Mouse (Mus musculus): ENCODE results near the gene Sipa1l2. TPM values are rescaled to one million over a fixed set of nuclear protein-coding genes. Genes with fewer than 3 reads are reported as not detected.
"Not testable (repeated sequence)": the region's sequence is repeated elsewhere in the genome, so short reads cannot be mapped to it uniquely, and the experiment has no call there.

Sipa1l2 gene
- polyA plus RNA-seq, 1 experiment from 2014 or later = 24.9 TPM

- H3K27ac ChIP-seq = peak overlapping the region; percentile 76
- 65% methylated on average over 3 of the region's 3 CpGs for WGBS
- no peak for DNase-seq (ENCODE audit: low spot score)
Measured at GRCm38 (mm10) chr8:125527941-125528340, 41.7 kb downstream of the Sipa1l2 start.

GRCm38 (mm10) chr8:125526999-125527398 is 42.6 kb downstream of the Sipa1l2 start:
- H3K4me3 ChIP-seq = no peak overlapping the region
- no peaks in the 10 kb centered on the region for H3K9me3 ChIP-seq
- no peaks in the 10 kb centered on the region; the same call in 1 of the 2 replicates for H3K36me3 ChIP-seq
- H3K4me1 ChIP-seq = peaks cover 98% of the 10 kb centered on the region
- peak overlapping the region; percentile 76; the same call in 1 of the 2 replicates for H3K27ac ChIP-seq
- 11% methylated on average over 7 of the region's 7 CpGs for WGBS
- no peaks in the 10 kb centered on the region for H3K27me3 ChIP-seq (ENCODE audit: insufficient read depth, poor library complexity, severe bottlenecking)
- no peak for DNase-seq (ENCODE audit: low spot score)

More at GRCm38 (mm10) chr8:125527941-125528340, 41.7 kb downstream of the Sipa1l2 start:
- no peaks in the 10 kb centered on the region for H3K9me3 ChIP-seq
- no peak overlapping the region for H3K4me3 ChIP-seq
- H3K36me3 ChIP-seq = no peaks in the 10 kb centered on the region; the same call in 1 of the 2 replicates
- no peaks in the 10 kb centered on the region for H3K27me3 ChIP-seq (ENCODE audit: insufficient read depth, poor library complexity, severe bottlenecking)
- H3K4me1 ChIP-seq = peaks cover 98% of the 10 kb centered on the region

GRCm38 (mm10) chr8:125526582-125526981 is 43.0 kb downstream of the Sipa1l2 start:
- no peaks in the 10 kb centered on the region for H3K9me3 ChIP-seq
- H3K4me1 ChIP-seq = peaks cover 98% of the 10 kb centered on the region
- H3K36me3 ChIP-seq = no peaks in the 10 kb centered on the region; the same call in 1 of the 2 replicates
- no peak overlapping the region for H3K4me3 ChIP-seq
- no peak for DNase-seq (ENCODE audit: low spot score)
- H3K27ac ChIP-seq = no peak overlapping the region
- H3K27me3 ChIP-seq (ENCODE audit: insufficient read depth, poor library complexity, severe bottlenecking) = no peaks in the 10 kb centered on the region
- 47% methylated on average over 7 of the region's 7 CpGs for WGBS

GRCm38 (mm10) chr8:125524479-125524878 is 45.1 kb downstream of the Sipa1l2 start:
- Histone ChIP-seq H3K4me1 (peaks cover 96% of the 10 kb centered on the region), H3K4me3 (no peak overlapping the region), H3K27me3 (ENCODE audit: insufficient read depth, poor library complexity, severe bottlenecking) (no peaks in the 10 kb centered on the region), H3K36me3 (no peaks in the 10 kb centered on the region), H3K27ac (no peak overlapping the region), H3K9me3 (no peaks in the 10 kb centered on the region)
- no peak for DNase-seq (ENCODE audit: low spot score)
- WGBS = 88% methylated on average over 2 of the region's 2 CpGs

- Histone ChIP-seq H3K4me3 (0 out of 2 replicates have a peak overlapping the region, but pooled peaks have one; percentile 12), H3K27ac (no peak overlapping the region; the same call in 1 of the 2 replicates), H3K9me3 (no peaks in the 10 kb centered on the region), H3K4me1 (peaks cover 96% of the 10 kb centered on the region), H3K36me3 (peaks cover 4% of the 10 kb centered on the region; the same call in 1 of the 2 replicates), H3K27me3 (ENCODE audit: insufficient read depth, poor library complexity, severe bottlenecking) (no peaks in the 10 kb centered on the region)
- DNase-seq (ENCODE audit: low spot score) = no peak
- WGBS = 17% methylated on average over 5 of the region's 5 CpGs
Measured at GRCm38 (mm10) chr8:125523213-125523612, 46.4 kb downstream of the Sipa1l2 start.

- Histone ChIP-seq H3K36me3 (peaks cover 6% of the 10 kb centered on the region; the same call in 1 of the 2 replicates), H3K4me1 (peaks cover 93% of the 10 kb centered on the region), H3K4me3 (no peak overlapping the region), H3K27ac (peak overlapping the region; percentile 17; the same call in 1 of the 2 replicates), H3K9me3 (no peaks in the 10 kb centered on the region), H3K27me3 (ENCODE audit: insufficient read depth, poor library complexity, severe bottlenecking) (no peaks in the 10 kb centered on the region)
- 45% methylated on average over 6 of the region's 6 CpGs for WGBS
- DNase-seq (ENCODE audit: low spot score) = no peak
Measured at GRCm38 (mm10) chr8:125522151-125522550, 47.5 kb downstream of the Sipa1l2 start.

- peak overlapping the region; percentile 17; the same call in 1 of the 2 replicates for H3K27ac ChIP-seq
Measured at GRCm38 (mm10) chr8:125521087-125521486, 48.5 kb downstream of the Sipa1l2 start.

GRCm38 (mm10) chr8:125520308-125520707 is 49.3 kb downstream of the Sipa1l2 start:
- H3K27me3 ChIP-seq (ENCODE audit: insufficient read depth, poor library complexity, severe bottlenecking); H3K9me3 ChIP-seq; H3K27ac ChIP-seq; H3K4me3 ChIP-seq; DNase-seq (ENCODE audit: low spot score); H3K36me3 ChIP-seq: not testable (repeated sequence)
- 76% methylated on average over 2 of the region's 2 CpGs for WGBS
- peaks cover 94% of the 10 kb centered on the region for H3K4me1 ChIP-seq

More at GRCm38 (mm10) chr8:125521087-125521486, 48.5 kb downstream of the Sipa1l2 start:
- H3K36me3 ChIP-seq = peaks cover 6% of the 10 kb centered on the region; the same call in 1 of the 2 replicates
- no peak overlapping the region for H3K4me3 ChIP-seq
- DNase-seq (ENCODE audit: low spot score) = no peak
- H3K27me3 ChIP-seq (ENCODE audit: insufficient read depth, poor library complexity, severe bottlenecking) = no peaks in the 10 kb centered on the region
- peaks cover 93% of the 10 kb centered on the region for H3K4me1 ChIP-seq
- 45% methylated on average over 7 of the region's 7 CpGs for WGBS
- no peaks in the 10 kb centered on the region for H3K9me3 ChIP-seq

- H3K4me1 ChIP-seq = peaks cover 95% of the 10 kb centered on the region
Measured at GRCm38 (mm10) chr8:125518951-125519350, 50.7 kb downstream of the Sipa1l2 start.

GRCm38 (mm10) chr8:125518301-125518700 is 51.3 kb downstream of the Sipa1l2 start:
- Histone ChIP-seq H3K36me3 (peaks cover 6% of the 10 kb centered on the region; the same call in 1 of the 2 replicates), H3K4me1 (peaks cover 95% of the 10 kb centered on the region), H3K4me3 (no peak overlapping the region), H3K27me3 (ENCODE audit: insufficient read depth, poor library complexity, severe bottlenecking) (no peaks in the 10 kb centered on the region), H3K9me3 (no peaks in the 10 kb centered on the region), H3K27ac (peak overlapping the region; percentile 63)
- 52% methylated on average over 6 of the region's 6 CpGs for WGBS
- peak; percentile 82 for DNase-seq (ENCODE audit: low spot score)

More at GRCm38 (mm10) chr8:125518951-125519350, 50.7 kb downstream of the Sipa1l2 start:
- no peak for DNase-seq (ENCODE audit: low spot score)
- peak overlapping the region; percentile 63 for H3K27ac ChIP-seq
- peaks cover 6% of the 10 kb centered on the region; the same call in 1 of the 2 replicates for H3K36me3 ChIP-seq
- H3K4me3 ChIP-seq = no peak overlapping the region
- 82% methylated on average over 4 of the region's 4 CpGs for WGBS
- H3K27me3 ChIP-seq (ENCODE audit: insufficient read depth, poor library complexity, severe bottlenecking) = no peaks in the 10 kb centered on the region
- no peaks in the 10 kb centered on the region for H3K9me3 ChIP-seq

GRCm38 (mm10) chr8:125517397-125517796 is 52.2 kb downstream of the Sipa1l2 start:
- Histone ChIP-seq H3K9me3 (no peaks in the 10 kb centered on the region), H3K36me3 (peaks cover 6% of the 10 kb centered on the region; the same call in 1 of the 2 replicates), H3K27me3 (ENCODE audit: insufficient read depth, poor library complexity, severe bottlenecking) (no peaks in the 10 kb centered on the region), H3K27ac (no peak overlapping the region), H3K4me3 (no peak overlapping the region), H3K4me1 (peaks cover 94% of the 10 kb centered on the region)
- 76% methylated on average over 8 of the region's 8 CpGs for WGBS
- DNase-seq (ENCODE audit: low spot score) = no peak

- 56% methylated on average over 6 of the region's 6 CpGs for WGBS
- H3K36me3 ChIP-seq = peaks cover 6% of the 10 kb centered on the region; the same call in 1 of the 2 replicates
- H3K4me3 ChIP-seq = no peak overlapping the region
- H3K27ac ChIP-seq = peak overlapping the region; percentile 67
- DNase-seq (ENCODE audit: low spot score) = no peak
- peaks cover 94% of the 10 kb centered on the region for H3K4me1 ChIP-seq
- no peaks in the 10 kb centered on the region for H3K27me3 ChIP-seq (ENCODE audit: insufficient read depth, poor library complexity, severe bottlenecking)
- no peaks in the 10 kb centered on the region for H3K9me3 ChIP-seq
Measured at GRCm38 (mm10) chr8:125516115-125516905, 53.3 kb downstream of the Sipa1l2 start.

- no peak overlapping the region for H3K4me3 ChIP-seq
- H3K27ac ChIP-seq = peak overlapping the region; percentile 67
- H3K36me3 ChIP-seq = peaks cover 6% of the 10 kb centered on the region; the same call in 1 of the 2 replicates
- H3K4me1 ChIP-seq = peaks cover 94% of the 10 kb centered on the region
- DNase-seq (ENCODE audit: low spot score) = no peak
- WGBS = 24% methylated on average over 8 of the region's 8 CpGs
- no peaks in the 10 kb centered on the region for H3K9me3 ChIP-seq
- H3K27me3 ChIP-seq (ENCODE audit: insufficient read depth, poor library complexity, severe bottlenecking) = no peaks in the 10 kb centered on the region
Measured at GRCm38 (mm10) chr8:125515665-125516064, 53.9 kb downstream of the Sipa1l2 start.
